Mouse (Mus musculus): ENCODE data around the gene Rtn4r. TPM values are rescaled to one million over a fixed set of nuclear protein-coding genes. Genes with fewer than 3 reads are reported as not detected.

The Rtn4r gene
- total RNA-seq, 2 experiments from 2014 or later, result 9.1 to 9.9 TPM

GRCm38 (mm10) chr16:18123471-18123870 lies 4.0 kb upstream of the Rtn4r start:
- DNase-seq (ENCODE audit: low spot score), result no peak
- intact Hi-C loops (cut with DNase I), result loop anchor here (5.0 kb wide), 1 partner anchor 89 kb away; no protein-coding TSS in a partner anchor

GRCm38 (mm10) chr16:18124040-18124439 lies 3.4 kb upstream of the Rtn4r start:
- no peak for DNase-seq (ENCODE audit: low spot score)
- intact Hi-C loops (cut with DNase I), result loop anchor here (5.0 kb wide), 1 partner anchor 88 kb away; no protein-coding TSS in a partner anchor

GRCm38 (mm10) chr16:18124626-18125025 lies 2.8 kb upstream of the Rtn4r start:
- no peak for DNase-seq (ENCODE audit: low spot score)

GRCm38 (mm10) chr16:18125131-18125530 lies 2.3 kb upstream of the Rtn4r start:
- intact Hi-C loops (cut with DNase I), result no loop called here
- DNase-seq (ENCODE audit: low spot score), result no peak

More at GRCm38 (mm10) chr16:18124626-18125025, 2.8 kb upstream of the Rtn4r start:
- intact Hi-C loops (cut with DNase I), result loop anchor here (5.0 kb wide), 1 partner anchor 88 kb away; no protein-coding TSS in a partner anchor

- DNase-seq (ENCODE audit: low spot score), result no peak
- intact Hi-C loops (cut with DNase I), result loop anchor here (1.0 kb wide), 1 partner anchor 47 kb away; no protein-coding TSS in a partner anchor
These were observed 1.2 kb upstream of the Rtn4r start for GRCm38 (mm10) chr16:18126211-18126610.

GRCm38 (mm10) chr16:18127871-18128563 lies 575 bp downstream of the Rtn4r start:
- DNase-seq (ENCODE audit: low spot score), result no peak
- intact Hi-C loops (cut with DNase I), result no loop called here

- intact Hi-C loops (cut with DNase I), result no loop called here
- no peak for DNase-seq (ENCODE audit: low spot score)
These were observed 1.1 kb downstream of the Rtn4r start for GRCm38 (mm10) chr16:18128564-18128935.

- DNase-seq (ENCODE audit: low spot score), result no peak
- intact Hi-C loops (cut with DNase I), result no loop called here
These were observed 2.0 kb downstream of the Rtn4r start for GRCm38 (mm10) chr16:18129413-18129812.

GRCm38 (mm10) chr16:18130288-18130687 lies 2.8 kb downstream of the Rtn4r start:
- no peak for DNase-seq (ENCODE audit: low spot score)
- intact Hi-C loops (cut with DNase I), result no loop called here

- intact Hi-C loops (cut with DNase I), result no loop called here
- DNase-seq (ENCODE audit: low spot score), result no peak
These were observed 3.3 kb downstream of the Rtn4r start for GRCm38 (mm10) chr16:18130705-18131104.

GRCm38 (mm10) chr16:18131245-18131939 lies 4.0 kb downstream of the Rtn4r start:
- no peak for DNase-seq (ENCODE audit: low spot score)
- intact Hi-C loops (cut with DNase I), result no loop called here

- no peak for DNase-seq (ENCODE audit: low spot score)
- intact Hi-C loops (cut with DNase I), result no loop called here
These were observed 4.6 kb downstream of the Rtn4r start for GRCm38 (mm10) chr16:18132026-18132425.

GRCm38 (mm10) chr16:18132575-18132974 lies 5.1 kb downstream of the Rtn4r start:
- intact Hi-C loops (cut with DNase I), result no loop called here
- no peak for DNase-seq (ENCODE audit: low spot score)

GRCm38 (mm10) chr16:18133133-18133920 lies 5.9 kb downstream of the Rtn4r start:
- no peak for DNase-seq (ENCODE audit: low spot score)
- intact Hi-C loops (cut with DNase I), result no loop called here

GRCm38 (mm10) chr16:18135196-18135595 lies 7.8 kb downstream of the Rtn4r start:
- DNase-seq (ENCODE audit: low spot score), result no peak
- intact Hi-C loops (cut with DNase I), result no loop called here

GRCm38 (mm10) chr16:18136015-18136414 lies 8.6 kb downstream of the Rtn4r start:
- DNase-seq (ENCODE audit: low spot score), result no peak
- intact Hi-C loops (cut with DNase I), result no loop called here

- intact Hi-C loops (cut with DNase I), result no loop called here
- DNase-seq (ENCODE audit: low spot score), result no peak
These were observed 16.8 kb downstream of the Rtn4r start for GRCm38 (mm10) chr16:18144201-18144600.

GRCm38 (mm10) chr16:18145341-18145867 lies 18.0 kb downstream of the Rtn4r start:
- intact Hi-C loops (cut with DNase I), result no loop called here
- DNase-seq (ENCODE audit: low spot score), result no peak

- DNase-seq (ENCODE audit: low spot score), result no peak
- intact Hi-C loops (cut with DNase I), result no loop called here
These were observed 20.9 kb downstream of the Rtn4r start for GRCm38 (mm10) chr16:18148208-18148876.

- intact Hi-C loops (cut with DNase I), result no loop called here
- no peak for DNase-seq (ENCODE audit: low spot score)
These were observed 21.8 kb downstream of the Rtn4r start for GRCm38 (mm10) chr16:18149205-18149604.

All from heart, postnatal 25 days (tissue).